Mouse (Mus musculus): ENCODE measurements around the gene Echdc3.

- TF ChIP-seq CTCF (IDR thresholded peaks at IDR 0.05; ENCODE audit: low read depth) (no peak), EP300 (IDR thresholded peaks at IDR 0.05; ENCODE audit: low read depth) (no peak)
These were observed 16.4 kb downstream of the Echdc3 start for GRCm38 (mm10) chr2:6196363-6196973.

Measured in liver, embryonic 14.5 days (tissue).